Mouse (Mus musculus) bone marrow macrophage, adult 2 months (primary cell): ENCODE measurements around the gene Dynlt1c.
"Not testable (repeated sequence)": the region's sequence is repeated elsewhere in the genome, so short reads cannot be mapped to it uniquely, and the experiment has no call there.

Experiments
- CTCF ChIP-seq: IDR thresholded peaks from 2 replicates; pipeline ENCODE4 v1.5.1; 2012; ENCODE audit warnings: low read depth, mild to moderate bottlenecking, low read length, moderate library complexity
- POLR2A ChIP-seq: IDR thresholded peaks from 2 replicates; pipeline ENCODE4 v1.6.1; 2012; ENCODE audit warnings: mild to moderate bottlenecking, low read depth, low read length, borderline replicate concordance

DNA sequence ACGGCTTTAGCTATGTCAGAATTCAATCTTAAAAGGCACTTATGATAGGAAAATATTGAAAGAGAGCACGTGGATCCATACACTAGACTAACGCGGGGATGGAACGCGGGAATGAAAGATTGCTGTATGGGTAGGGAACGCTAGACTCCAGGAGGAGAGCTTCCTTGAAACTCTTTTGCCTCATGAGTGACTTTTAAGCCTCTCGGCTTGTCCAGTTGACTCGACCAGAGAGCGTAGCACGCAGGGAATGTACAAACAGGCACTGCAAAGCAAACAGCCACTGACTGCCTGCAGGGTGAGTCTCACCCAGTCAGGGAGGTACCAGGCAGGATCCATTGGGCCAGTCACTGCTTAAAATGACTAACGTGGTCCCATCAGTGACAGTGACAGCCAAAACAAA lies 20.5 kb downstream of the Dynlt1c start:
- TF ChIP-seq POLR2A, CTCF: not testable (repeated sequence)
